Mouse (Mus musculus): ENCODE measurements around the gene Rab7b. TPM values are rescaled to one million over a fixed set of nuclear protein-coding genes. Genes with fewer than 3 reads are reported as not detected.
A peak's percentile ranks its signal among the peaks of the same experiment; 100 is the strongest.

The Rab7b gene
- polyA plus RNA-seq, 1 experiment: 3.1 TPM

DNA sequence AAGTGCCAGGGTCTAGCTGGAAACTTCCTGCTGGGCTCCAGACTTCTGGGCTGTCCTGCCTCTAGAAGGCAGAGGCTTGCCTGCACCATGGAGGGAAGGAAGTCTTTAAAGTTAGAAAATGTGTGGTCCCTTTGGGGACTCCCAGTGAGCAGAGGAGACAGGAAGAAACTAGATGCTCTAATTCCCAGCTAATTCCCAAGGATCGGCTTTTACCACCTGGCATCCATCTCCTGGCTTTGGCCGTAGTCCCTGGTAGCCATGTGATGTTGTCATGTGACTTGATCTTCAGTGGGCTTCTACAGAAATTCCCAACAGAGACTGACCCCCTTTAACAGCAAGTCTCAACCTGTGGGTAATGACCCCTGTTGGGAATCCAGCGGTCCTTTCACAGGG, 71.9 kb downstream of the Rab7b start:
- Histone ChIP-seq H3K27ac (ENCODE audit: insufficient read depth, low read length) (no peak overlapping the region), H3K9ac (ENCODE audit: low read depth, poor library complexity, severe bottlenecking) (no peak overlapping the region), H3K4me1 (ENCODE audit: control insufficient read depth, insufficient read depth, low read length) (no peaks in the 10 kb centered on the region), H3K9me3 (replicated peaks; ENCODE audit: control insufficient read depth, insufficient read depth, low read length, poor library complexity, severe bottlenecking) (no peaks in the 10 kb centered on the region), H3K27me3 (ENCODE audit: control insufficient read depth, insufficient read depth, low read length, poor library complexity, severe bottlenecking) (no peaks in the 10 kb centered on the region), H3K36me3 (ENCODE audit: control insufficient read depth, insufficient read depth, low read length, poor library complexity, severe bottlenecking) (no peaks in the 10 kb centered on the region), H3K4me3 (ENCODE audit: low read depth, low read length) (no peak overlapping the region)
- TF ChIP-seq CTCF (IDR thresholded peaks at IDR 0.05; ENCODE audit: low read depth, low read length) (no peak), EP300 (IDR thresholded peaks at IDR 0.05; ENCODE audit: insufficient read depth, low read depth, low read length) (no peak), POLR2A (IDR thresholded peaks at IDR 0.05; ENCODE audit: insufficient read depth, low read length) (no peak)

DNA sequence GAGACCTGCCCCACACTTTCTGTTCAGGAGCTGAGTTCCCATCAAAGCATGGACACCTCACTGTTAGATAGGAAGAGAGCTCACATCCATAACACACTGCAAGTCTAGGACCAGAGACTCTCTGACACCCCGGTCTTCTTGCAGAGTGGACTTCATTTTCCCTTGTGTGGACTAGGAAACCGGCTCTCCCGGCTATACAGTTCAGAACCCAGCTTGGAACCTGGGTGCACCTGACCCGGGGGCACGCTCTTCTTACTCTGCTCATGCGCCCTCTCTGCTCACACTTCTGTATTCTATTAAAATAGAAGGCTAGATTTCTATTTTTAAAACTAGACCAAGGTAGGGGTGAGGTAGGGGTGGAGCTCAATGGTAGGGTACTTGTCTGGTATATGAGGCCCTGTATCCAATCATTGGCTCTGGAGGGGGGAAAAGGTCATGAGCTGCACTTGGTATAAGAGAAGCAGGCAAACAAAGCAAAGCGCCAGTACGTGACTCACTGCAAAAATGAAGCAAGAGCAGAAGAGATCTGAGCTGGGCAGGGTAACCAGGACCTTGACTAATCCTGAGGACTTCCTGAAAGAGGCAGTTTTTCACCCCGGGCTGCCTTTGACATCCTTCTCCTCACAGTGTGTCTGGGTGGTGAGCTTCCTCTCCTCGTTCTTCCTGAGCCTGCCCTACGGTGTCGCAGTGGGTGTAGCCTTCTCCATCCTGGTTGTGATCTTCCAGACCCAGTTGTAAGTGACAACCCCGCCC, 72.8 kb downstream of the Rab7b start:
- Histone ChIP-seq H3K9me3 (replicated peaks; ENCODE audit: control insufficient read depth, insufficient read depth, low read length, poor library complexity, severe bottlenecking) (no peaks in the 10 kb centered on the region), H3K27me3 (ENCODE audit: control insufficient read depth, insufficient read depth, low read length, poor library complexity, severe bottlenecking) (no peaks in the 10 kb centered on the region), H3K9ac (ENCODE audit: low read depth, poor library complexity, severe bottlenecking) (no peak overlapping the region), H3K27ac (ENCODE audit: insufficient read depth, low read length) (no peak overlapping the region), H3K4me3 (ENCODE audit: low read depth, low read length) (no peak overlapping the region), H3K36me3 (ENCODE audit: control insufficient read depth, insufficient read depth, low read length, poor library complexity, severe bottlenecking) (no peaks in the 10 kb centered on the region), H3K4me1 (ENCODE audit: control insufficient read depth, insufficient read depth, low read length) (no peaks in the 10 kb centered on the region)
- TF ChIP-seq EP300 (IDR thresholded peaks at IDR 0.05; ENCODE audit: insufficient read depth, low read depth, low read length) (no peak), CTCF (IDR thresholded peaks at IDR 0.05; ENCODE audit: low read depth, low read length) (no peak), POLR2A (IDR thresholded peaks at IDR 0.05; ENCODE audit: insufficient read depth, low read length) (no peak)

DNA sequence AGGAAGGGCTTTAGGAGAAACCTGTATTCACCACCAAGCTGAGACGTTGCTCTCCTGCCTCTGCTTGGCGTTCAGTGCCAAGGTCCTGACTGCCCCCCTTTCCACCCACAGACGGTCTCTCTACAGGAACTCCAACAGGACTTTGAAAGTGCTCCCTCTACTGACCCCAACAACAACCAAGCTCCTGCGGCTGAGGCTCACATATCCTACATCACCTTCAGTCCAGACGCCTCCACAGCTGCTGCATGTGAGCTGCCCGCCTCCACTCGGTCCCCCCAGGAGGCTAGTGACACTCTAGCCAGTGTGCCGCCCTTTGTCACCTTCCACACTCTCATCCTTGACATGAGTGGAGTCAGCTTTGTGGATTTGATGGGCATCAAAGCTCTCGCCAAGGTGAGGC, 75.2 kb downstream of the Rab7b start:
- no peaks in the 10 kb centered on the region for H3K4me1 ChIP-seq (ENCODE audit: control insufficient read depth, insufficient read depth, low read length)
- no peak overlapping the region for H3K4me3 ChIP-seq (ENCODE audit: low read depth, low read length)
- H3K36me3 ChIP-seq (ENCODE audit: control insufficient read depth, insufficient read depth, low read length, poor library complexity, severe bottlenecking): no peaks in the 10 kb centered on the region
- no peak overlapping the region for H3K27ac ChIP-seq (ENCODE audit: insufficient read depth, low read length)
- H3K9me3 ChIP-seq (replicated peaks; ENCODE audit: control insufficient read depth, insufficient read depth, low read length, poor library complexity, severe bottlenecking): no peaks in the 10 kb centered on the region
- TF ChIP-seq POLR2A (IDR thresholded peaks at IDR 0.05; ENCODE audit: insufficient read depth, low read length): no peak
- peak; percentile 54 for TF ChIP-seq CTCF (IDR thresholded peaks at IDR 0.05; ENCODE audit: low read depth, low read length)
- TF ChIP-seq EP300 (IDR thresholded peaks at IDR 0.05; ENCODE audit: insufficient read depth, low read depth, low read length): no peak
- H3K27me3 ChIP-seq (ENCODE audit: control insufficient read depth, insufficient read depth, low read length, poor library complexity, severe bottlenecking): no peaks in the 10 kb centered on the region
- no peak overlapping the region for H3K9ac ChIP-seq (ENCODE audit: low read depth, poor library complexity, severe bottlenecking)

DNA sequence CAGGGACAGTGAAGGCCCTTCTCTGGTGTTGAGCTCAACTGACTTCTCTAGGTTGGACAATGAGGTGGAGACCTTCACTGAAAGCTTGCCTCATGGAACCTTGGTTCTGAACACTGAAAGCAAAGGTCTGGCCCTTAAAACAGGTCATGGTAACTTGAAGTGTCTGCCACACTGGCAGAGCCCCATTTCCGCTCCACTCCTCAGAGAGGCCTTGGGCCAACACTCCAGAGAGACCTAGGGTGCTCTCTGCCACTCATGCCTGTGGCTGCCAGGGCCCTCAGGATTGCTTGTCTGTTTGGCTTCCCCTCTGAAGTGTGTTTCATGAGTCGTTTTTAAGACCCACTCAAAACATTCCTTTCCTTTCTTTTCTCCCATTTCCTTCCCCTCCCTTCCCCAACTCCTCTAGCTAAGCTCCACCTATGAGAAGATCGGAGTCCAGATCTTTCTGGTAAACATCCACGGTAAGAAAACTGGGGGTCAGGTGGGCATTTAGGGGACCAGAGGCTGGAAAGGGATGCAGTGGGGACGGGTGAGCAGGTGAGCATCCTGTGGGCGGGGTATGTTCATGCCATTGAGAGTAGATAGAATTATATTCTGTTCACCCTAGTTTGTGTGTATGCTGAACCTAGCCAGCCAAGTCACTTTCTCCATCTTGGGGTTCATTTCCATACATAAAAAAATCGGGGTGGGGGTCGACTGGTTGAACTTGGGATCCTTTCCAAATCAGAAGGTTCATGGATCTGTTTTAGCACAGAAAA, 76.3 kb downstream of the Rab7b start:
- Histone ChIP-seq H3K9me3 (replicated peaks; ENCODE audit: control insufficient read depth, insufficient read depth, low read length, poor library complexity, severe bottlenecking) (no peaks in the 10 kb centered on the region; the same call in 1 of the 2 replicates), H3K9ac (ENCODE audit: low read depth, poor library complexity, severe bottlenecking) (no peak overlapping the region), H3K27me3 (ENCODE audit: control insufficient read depth, insufficient read depth, low read length, poor library complexity, severe bottlenecking) (no peaks in the 10 kb centered on the region), H3K27ac (ENCODE audit: insufficient read depth, low read length) (no peak overlapping the region), H3K4me3 (ENCODE audit: low read depth, low read length) (no peak overlapping the region), H3K36me3 (ENCODE audit: control insufficient read depth, insufficient read depth, low read length, poor library complexity, severe bottlenecking) (no peaks in the 10 kb centered on the region), H3K4me1 (ENCODE audit: control insufficient read depth, insufficient read depth, low read length) (no peaks in the 10 kb centered on the region)
- TF ChIP-seq CTCF (IDR thresholded peaks at IDR 0.05; ENCODE audit: low read depth, low read length): no peak
- no peak for TF ChIP-seq EP300 (IDR thresholded peaks at IDR 0.05; ENCODE audit: insufficient read depth, low read depth, low read length)

Other genes with a start within 250 kb of the Rab7b start
- gene Srgap2, start 161.3 kb upstream of the Rab7b start, polyA plus RNA-seq (2011; ENCODE audit: insufficient read depth, insufficient read length, low read depth, missing spikeins): 78.9 and 83.8 TPM in 2 replicates
- 6.4 and 6.6 TPM in 2 replicates for gene Fam72a, start 160.8 kb upstream of the Rab7b start, polyA plus RNA-seq (2011; ENCODE audit: insufficient read depth, insufficient read length, low read depth, missing spikeins)
- gene Avpr1b, start 89.5 kb upstream of the Rab7b start, polyA plus RNA-seq (2011; ENCODE audit: insufficient read depth, insufficient read length, low read depth, missing spikeins): 0.49 TPM in 1 of 2 replicates, not detected in the other
- gene Ctse, start 50.4 kb upstream of the Rab7b start, polyA plus RNA-seq (2011; ENCODE audit: insufficient read depth, insufficient read length, low read depth, missing spikeins): not detected in 2 replicates
- gene Slc26a9, start 55.3 kb downstream of the Rab7b start, polyA plus RNA-seq (2011; ENCODE audit: insufficient read depth, insufficient read length, low read depth, missing spikeins): not detected in 2 replicates
- 6.8 and 9.0 TPM in 2 replicates for gene Pm20d1, start 108.7 kb downstream of the Rab7b start, polyA plus RNA-seq (2011; ENCODE audit: insufficient read depth, insufficient read length, low read depth, missing spikeins)
- gene Slc41a1, start 138.8 kb downstream of the Rab7b start, polyA plus RNA-seq (2011; ENCODE audit: insufficient read depth, insufficient read length, low read depth, missing spikeins): 14.4 and 16.3 TPM in 2 replicates
- gene Rab29, start 178.5 kb downstream of the Rab7b start, polyA plus RNA-seq (2011; ENCODE audit: insufficient read depth, insufficient read length, low read depth, missing spikeins): 4.3 and 9.6 TPM in 2 replicates
- gene Nucks1, start 221.8 kb downstream of the Rab7b start, polyA plus RNA-seq (2011; ENCODE audit: insufficient read depth, insufficient read length, low read depth, missing spikeins): 298 and 328 TPM in 2 replicates